Mouse (Mus musculus) brain, embryonic 14.5 days (tissue): ENCODE measurements around the gene Ptprt.
"Not testable (repeated sequence)": the region's sequence is repeated elsewhere in the genome, so short reads cannot be mapped to it uniquely, and the experiment has no call there.

ENCODE experiments used
- CTCF ChIP-seq: fragments of 200-500 bp; IDR thresholded peaks from 2 replicates; pipeline ENCODE4 v1.5.1; 2012; ENCODE audit warnings: inconsistent platforms, mild to moderate bottlenecking, moderate library complexity, borderline replicate concordance; ENCODE audit not compliant: insufficient read depth, insufficient read length; ENCODE audit errors: extremely low read depth
- POLR2A ChIP-seq: fragments of 200-500 bp; IDR thresholded peaks from 2 replicates; pipeline ENCODE4 v1.6.1; 2012; ENCODE audit warnings: mild to moderate bottlenecking, inconsistent platforms, borderline replicate concordance; ENCODE audit not compliant: poor library complexity, insufficient read depth, insufficient read length, severe bottlenecking; ENCODE audit errors: extremely low read depth

- TF ChIP-seq CTCF, POLR2A: not testable (repeated sequence)
These were observed 524.8 kb downstream of the Ptprt start for GRCm38 (mm10) chr2:162136176-162136575.
